Mouse (Mus musculus): ENCODE data around the gene Rfx8. TPM values are rescaled to one million over a fixed set of nuclear protein-coding genes. Genes with fewer than 3 reads are reported as not detected.

Rfx8 gene
- not detected for total RNA-seq (2021)
- long read RNA-seq, experiment 1, result 0 reads
- long read RNA-seq, experiment 2, result 0 reads

DNA sequence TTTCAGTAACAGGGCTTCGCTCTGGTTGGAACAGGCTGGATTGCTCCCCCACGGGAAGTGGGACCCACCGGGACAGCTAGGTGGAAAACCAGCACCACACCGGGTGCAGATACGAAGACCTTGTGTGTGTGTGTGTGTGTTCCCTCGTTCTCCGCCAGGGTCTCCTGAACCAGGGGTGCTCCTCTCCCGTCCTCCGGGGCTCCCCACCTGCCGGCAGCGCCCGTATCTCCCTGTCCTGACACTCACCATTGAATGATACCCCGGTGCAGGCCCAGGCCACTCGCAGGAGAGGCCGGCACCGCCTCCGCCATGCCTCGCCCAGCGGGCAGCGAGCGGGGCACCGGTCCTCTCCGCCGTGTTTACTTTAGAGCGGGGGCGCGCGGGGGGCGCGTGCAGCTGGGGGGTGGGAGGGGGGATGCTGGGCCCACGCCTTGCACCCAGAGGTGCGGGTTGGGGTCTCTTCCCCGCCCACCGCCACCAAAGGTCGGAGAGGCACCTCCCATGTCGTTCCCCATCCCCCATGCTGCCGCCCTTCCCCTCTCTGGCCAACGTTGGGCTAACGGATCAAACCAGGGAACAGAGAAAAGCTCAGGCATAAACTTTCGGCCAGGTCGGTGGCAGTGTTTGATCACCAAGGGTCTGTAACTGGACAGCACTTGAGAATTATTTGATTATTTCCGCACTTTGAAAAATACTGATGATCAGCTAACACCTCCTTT lies at the start of gene Rfx8:
Gene Rfx8, minus strand, starts transcription at position 366 of the 719 bp plus-strand sequence.
- intact Hi-C loops (cut with DNase I), result no loop called here
- DNase-seq, result no peak

DNA sequence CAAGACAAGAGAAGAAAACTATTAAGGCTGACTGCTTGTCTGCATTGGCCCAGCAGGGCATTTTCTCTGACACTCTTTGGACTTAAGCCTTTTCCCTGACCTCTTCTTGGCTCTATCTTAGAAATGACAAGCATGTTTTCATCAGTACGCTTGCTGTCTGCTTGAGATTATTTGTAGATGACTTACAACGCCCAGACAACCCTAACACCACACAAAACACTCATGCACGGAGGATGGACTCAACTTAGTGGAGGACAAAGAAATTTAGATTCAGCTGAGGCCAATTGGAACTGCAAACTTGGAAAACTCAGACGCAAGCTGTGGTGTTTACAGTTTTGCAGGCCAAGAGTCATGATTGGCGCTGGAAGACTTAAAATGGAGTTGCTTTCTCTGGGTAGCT lies 49.6 kb upstream of the Rfx8 start:
- no peak for DNase-seq
- intact Hi-C loops (cut with DNase I), result no loop called here

DNA sequence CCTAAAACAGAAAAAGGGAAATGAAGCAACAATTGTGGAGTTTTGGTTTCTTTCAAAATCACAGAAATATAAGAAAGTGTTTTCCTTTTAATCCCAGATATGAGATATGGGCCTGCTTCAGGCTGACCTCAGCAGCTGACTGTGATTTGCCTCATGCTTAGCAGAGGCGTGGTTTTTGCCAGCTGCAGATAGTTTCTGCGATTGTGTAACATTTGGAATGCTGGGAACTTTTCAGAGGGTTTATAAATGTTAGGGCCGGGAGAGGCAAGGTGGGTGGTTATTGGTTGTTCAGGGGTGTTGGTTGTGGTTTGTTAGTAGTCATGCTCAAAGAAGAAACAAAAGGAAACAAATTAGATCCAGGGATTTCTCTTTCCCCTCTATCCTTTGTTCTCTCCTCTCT lies 47.2 kb upstream of the Rfx8 start:
- intact Hi-C loops (cut with DNase I), result no loop called here
- DNase-seq, result no peak

DNA sequence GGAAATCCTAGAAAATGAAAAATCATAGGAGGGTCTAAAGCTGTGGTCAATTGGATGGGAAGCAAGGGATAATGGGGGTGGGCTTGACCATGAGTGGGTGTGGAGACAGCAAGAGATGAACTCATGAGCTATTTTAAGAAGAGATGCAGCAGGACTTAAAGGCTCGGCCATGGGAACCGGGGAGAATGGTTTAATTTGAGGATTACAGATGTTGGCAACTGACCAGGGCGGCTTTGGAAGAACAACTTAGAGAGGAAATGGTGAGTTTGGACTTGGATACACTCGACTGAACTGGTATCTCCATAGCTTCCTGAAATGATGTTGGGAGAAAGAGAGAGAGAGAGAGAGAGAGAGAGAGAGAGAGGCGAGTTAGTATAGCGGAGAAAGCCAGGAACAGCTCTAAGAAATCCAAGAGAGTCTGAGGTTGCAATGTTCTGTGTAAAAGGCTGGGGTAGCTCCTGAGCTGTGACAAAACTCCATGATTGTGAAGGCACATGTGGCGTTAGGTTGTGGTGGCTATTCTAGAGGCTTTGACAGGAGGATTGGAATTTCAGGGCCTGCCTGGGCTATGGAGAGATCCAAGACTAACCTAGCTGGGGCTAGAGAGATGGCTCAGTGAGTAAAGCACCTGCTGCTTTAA lies 45.2 kb upstream of the Rfx8 start:
- no peak for DNase-seq
- intact Hi-C loops (cut with DNase I), result no loop called here

DNA sequence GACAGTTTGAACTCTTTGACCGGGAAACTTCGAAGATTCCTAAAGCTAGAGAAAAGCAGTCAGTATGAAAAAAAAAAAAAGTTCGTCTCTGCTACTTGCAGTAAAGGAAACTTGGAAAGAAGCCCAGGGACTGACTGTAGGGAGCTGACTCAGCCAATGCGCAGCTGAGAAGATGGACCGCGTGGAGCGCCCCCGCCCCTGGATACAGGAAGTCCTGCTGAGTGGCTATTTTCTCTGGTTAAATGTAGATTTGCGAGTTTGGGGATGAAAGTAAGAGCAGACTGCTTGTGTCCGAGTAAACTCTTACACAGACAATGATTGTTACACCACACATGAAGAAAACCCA lies 41.2 kb upstream of the Rfx8 start:
- intact Hi-C loops (cut with DNase I), result loop anchor here (5.0 kb wide), 3 partner anchors 60 to 220 kb away; partner anchors contain the start of gene Map4k4
- DNase-seq, result peak; percentile 63 to 67

DNA sequence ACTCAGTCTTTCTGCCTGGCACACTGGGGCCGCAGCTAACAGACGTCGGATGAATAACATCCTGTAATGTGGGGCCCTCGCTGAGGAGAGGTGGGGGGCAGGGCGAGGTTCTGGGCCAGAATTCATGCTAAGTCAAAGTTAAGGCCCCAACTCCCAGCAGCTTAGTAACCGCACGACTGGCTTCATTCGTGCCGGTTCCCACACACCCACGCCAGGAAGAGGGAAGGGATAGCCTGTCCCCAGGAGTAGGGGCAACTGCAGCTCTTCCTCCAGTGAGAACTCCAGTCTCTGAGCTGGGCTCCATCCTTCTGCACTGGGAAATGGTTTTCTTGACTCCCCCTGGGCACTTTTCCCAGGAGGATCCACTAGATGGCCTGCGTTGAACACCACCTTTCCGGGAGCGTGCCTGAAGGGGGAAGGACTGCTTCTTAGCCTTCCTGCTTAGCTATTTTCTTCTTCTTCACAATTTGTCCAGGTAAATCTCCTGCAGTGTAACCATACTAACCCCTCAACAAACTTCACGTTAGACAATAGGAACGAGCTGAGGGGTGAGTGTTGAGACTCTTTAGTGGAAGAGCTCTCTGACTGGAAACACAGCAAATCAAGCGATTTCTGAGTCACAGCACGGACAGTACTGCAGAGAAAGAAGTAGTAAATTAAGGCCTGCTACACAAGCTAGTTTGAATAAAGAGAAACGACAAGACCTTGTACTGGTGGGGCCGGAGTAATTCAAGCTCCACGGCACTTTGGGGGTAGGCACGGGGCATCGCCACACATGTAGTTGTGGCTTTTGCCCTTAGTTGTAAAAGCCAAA lies 40.6 kb upstream of the Rfx8 start:
- no peak for DNase-seq
- intact Hi-C loops (cut with DNase I), result loop anchor here (5.0 kb wide), 3 partner anchors 59 to 221 kb away; partner anchors contain the start of gene Map4k4

DNA sequence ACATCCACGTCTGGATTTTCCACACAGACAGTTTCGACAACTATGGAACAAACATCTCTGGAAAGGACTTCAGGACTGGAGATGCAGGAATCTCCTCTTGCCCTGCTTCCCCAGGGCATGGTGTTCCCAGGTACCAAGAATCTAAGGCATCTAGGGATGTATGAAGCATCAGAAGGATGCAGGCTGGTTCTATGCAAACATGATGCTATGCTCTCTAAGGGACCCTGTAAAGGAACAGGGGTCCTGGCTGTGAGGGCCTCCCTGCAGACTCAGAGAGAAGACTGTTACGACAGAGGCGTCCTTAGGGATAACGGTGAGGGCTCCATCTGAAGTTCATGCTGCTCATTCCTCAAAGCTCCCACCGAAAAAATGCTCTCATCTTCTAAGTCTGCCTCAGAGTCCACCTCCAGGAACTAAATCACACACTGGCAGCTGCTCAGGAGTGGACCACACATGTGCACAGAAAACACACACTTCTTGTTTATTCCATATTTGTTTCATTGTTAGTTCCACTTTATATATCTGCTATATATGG lies 39.5 kb upstream of the Rfx8 start:
- intact Hi-C loops (cut with DNase I), result loop anchor here (5.0 kb wide), 3 partner anchors 58 to 222 kb away; partner anchors contain the start of gene Map4k4
- no peak for DNase-seq

DNA sequence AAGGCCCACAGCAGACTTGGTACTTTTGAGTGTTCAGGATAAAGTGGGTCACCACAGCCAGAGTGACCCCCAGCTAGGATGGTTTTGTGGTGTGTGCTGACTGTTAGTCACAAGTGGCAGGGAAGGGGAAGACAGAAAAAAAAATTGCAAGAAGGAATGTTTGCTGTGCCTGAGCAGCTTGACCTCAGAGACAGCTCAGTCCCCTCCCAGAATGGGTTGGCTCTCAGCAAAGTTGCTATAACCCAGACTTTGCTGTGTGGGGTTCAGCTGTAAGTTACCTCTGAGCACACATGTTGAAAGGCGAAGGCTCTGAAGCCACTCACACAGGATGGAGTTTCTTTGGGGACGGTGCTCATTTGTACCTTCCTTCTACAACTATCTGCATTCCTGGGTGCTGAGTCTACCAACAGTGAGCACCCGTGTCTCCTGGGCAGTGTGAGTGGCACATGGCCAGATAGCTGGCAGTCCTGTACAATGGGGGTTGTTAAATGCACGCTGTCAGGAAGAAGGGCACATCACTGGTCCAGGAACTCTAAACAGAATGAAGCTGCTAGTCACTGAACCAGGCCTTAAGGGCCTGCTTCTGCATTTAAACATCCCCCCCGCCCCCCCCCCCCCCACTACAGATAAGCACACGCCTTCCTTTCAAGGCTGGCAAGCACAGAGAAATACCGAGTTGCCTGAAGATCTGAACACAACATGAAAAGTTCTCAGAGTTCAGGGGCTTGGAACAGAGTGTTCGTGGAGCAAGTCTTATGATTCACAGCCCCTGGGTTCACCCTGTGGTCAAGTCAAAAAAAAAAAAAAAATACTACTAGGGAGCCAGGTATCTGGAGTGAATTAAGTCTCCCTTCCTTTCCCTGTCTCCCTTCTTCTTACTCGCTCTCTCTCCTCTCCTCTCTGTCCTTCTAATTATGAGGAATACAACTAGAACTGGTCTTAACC lies 38.7 kb upstream of the Rfx8 start:
- intact Hi-C loops (cut with DNase I), result loop anchor here (2.0 to 5.0 kb wide), 4 partner anchors 57 to 223 kb away; partner anchors contain the start of gene Map4k4

DNA sequence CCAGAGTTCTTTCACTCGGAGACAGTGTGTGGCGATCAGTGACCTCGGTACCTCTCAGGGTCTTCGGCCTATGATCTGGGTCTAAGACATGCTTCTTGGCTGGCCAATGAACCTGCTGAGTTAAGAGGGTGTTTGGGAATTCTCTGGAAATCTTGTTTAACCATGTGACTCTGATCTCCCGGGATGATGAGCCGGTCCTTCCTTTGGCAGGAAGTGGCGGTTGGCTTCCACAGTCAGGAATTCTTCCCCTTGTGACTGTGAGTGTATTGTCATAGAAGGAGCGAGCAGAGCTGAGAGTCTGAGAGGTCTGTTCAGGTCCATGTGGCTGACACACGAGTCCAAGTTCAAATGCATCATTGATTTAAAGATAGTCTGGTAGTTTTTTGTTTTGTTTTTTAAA lies 37.4 kb upstream of the Rfx8 start:
- intact Hi-C loops (cut with DNase I), result loop anchor here (1.0 to 2.0 kb wide), 2 partner anchors 72 to 181 kb away; no protein-coding TSS in a partner anchor
- peak; percentile 58 to 70 for DNase-seq

More for the DNA sequence above, 38.7 kb upstream of the Rfx8 start:
- DNase-seq, result no peak

DNA sequence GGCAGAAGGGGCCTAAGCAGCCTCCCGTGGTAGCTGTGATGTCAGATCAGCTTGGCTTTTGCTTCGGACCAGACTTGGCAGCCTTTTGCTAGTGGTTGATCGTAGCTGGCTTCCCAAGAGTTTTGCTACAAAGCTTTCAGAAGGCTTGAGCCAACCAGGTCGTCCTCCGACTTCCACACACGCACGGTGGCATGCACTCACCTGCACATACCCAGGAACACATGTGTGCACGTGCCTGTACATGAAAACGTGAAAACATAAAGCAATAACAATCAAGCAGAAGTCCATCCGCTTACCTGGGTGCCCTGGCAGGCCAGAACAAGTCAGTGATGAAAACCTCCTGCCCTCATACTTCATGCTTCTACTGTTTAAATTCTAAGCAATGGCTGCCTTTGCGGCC lies 36.2 kb upstream of the Rfx8 start:
- intact Hi-C loops (cut with DNase I), result no loop called here
- DNase-seq, result no peak

DNA sequence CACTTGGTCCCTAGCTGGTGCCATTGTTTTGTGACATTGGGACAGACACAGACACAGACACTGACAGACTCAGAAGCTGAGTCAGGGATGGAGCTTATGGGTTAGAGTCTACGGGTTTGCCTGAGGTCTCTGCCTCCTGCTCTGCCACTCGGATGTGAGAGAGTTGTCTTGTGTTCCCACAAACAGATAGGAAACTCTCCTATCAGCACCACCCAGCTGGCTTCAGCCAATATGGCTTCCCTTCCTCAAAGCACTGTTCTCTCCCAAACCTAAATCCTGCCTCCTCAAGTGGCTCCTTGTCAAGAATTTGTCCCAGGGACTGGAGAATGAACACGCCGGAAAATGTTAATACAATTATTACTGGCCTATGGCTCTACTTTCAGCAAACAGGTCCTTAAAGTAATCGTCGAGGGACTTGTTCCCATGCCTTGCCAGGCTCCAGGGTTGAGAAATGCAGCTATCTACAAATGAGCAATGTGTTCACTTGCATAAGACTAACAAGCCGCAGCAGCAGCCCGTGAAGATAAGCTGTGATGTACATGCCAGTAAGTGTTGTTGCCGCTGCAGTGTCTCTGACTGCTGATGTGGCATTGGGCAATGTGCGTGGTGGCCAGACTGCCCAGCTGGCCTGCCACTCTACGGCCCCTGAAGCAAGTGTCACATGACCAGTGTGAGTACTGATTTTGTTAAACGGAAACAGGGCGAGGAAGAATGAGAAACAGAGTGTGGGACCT lies 33.6 kb upstream of the Rfx8 start:
- no peak for DNase-seq
- intact Hi-C loops (cut with DNase I), result no loop called here

DNA sequence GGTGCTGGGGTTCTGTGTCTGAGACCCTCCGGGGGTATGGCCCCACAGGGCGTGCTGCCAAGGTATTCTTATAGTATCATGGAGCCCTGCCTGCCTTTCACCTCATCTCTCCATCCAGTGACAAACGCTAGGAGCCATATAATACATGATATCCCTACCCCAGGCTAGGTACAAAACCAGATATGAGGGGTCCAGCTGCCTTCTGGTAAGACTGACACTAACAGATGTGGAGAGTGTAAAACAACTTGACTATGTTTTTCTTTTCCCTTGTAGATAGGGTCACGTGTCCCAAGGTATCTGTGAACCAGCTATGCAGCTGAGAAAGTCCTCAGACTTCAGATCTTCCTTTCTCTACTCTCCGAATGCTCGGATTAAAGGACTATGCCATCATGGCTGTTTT lies 30.7 kb upstream of the Rfx8 start:
- intact Hi-C loops (cut with DNase I), result no loop called here
- DNase-seq, result no peak

DNA sequence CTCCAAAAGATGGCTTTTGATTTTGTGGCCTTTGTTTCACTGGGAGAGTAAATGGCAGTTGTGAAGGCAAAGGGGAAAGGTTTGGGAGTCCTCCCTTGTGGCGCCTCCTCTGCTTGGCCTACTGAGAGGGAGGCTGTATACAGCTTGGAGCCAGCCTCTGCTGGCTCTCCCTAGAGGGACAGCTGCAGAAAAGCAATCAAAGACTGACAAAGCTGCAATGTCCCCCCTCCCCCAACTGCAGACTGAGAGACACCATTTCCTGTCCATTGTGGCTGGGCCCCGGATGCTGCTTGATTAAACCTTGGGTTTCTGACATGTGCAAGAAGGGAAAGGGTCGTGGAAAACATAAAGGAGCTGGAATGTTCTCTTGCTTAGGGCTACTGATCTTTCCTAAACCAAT lies 28.9 kb upstream of the Rfx8 start:
- DNase-seq, result no peak
- intact Hi-C loops (cut with DNase I), result no loop called here

DNA sequence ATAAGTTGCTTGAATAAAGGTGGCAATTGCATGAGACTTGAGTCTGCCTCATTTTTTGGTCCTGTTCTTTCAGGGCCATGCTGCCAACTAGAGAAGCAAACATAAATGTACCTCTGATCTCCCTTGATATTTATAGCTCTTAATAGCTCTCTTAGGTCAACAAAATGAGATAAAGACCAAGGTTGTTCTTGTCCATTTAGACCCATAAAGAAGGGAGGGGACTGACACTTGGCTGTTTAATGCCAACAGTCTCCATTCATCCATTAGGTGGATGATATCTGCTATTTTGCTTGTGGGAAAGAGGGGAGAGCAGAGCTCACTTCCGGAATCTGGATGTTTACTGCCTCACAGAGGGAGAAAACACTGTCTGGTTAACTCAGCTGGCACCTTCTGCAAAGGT lies 28.4 kb upstream of the Rfx8 start:
- intact Hi-C loops (cut with DNase I), result no loop called here

DNA sequence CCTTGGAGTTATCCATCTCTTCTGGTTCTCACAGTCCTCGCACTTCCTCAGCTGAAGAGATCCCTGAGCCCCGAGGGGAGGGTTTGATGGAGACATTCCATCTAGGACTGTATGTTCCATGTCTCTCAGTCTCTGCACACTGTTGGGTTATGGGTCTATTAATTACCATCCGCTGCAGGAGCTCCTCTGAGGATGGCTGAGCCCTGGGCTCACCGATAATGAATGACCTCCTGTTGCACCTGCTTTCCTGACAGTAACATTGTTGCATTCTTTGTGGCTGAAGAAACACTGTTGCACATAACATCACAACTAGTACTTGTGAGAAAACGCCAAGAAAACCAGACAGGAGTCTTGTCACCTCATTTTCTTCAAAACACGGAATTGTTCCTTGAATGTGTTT lies 27.9 kb upstream of the Rfx8 start:
- intact Hi-C loops (cut with DNase I), result no loop called here
- no peak for DNase-seq

More for the DNA sequence above, 28.4 kb upstream of the Rfx8 start:
- DNase-seq, result no peak

DNA sequence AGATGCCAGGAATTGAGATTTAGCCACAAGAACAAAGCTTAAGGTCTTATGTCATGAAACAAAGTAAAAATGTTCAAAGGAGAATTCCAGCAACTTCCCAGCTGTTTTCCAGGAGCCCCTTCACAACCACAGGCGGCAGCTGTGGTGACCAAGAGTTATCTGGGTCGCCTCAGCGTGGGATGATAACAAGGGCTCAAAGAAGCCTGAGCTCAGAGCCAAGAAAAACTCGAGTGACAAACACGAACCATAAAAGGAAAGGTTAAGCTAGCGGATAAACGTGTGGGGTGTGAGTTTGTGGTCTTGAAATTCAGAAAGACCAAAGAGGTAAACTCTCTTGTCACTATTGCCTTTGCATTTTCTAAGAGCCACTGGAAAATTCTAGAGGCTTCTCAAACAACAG lies 25.7 kb upstream of the Rfx8 start:
- intact Hi-C loops (cut with DNase I), result no loop called here
- no peak for DNase-seq

DNA sequence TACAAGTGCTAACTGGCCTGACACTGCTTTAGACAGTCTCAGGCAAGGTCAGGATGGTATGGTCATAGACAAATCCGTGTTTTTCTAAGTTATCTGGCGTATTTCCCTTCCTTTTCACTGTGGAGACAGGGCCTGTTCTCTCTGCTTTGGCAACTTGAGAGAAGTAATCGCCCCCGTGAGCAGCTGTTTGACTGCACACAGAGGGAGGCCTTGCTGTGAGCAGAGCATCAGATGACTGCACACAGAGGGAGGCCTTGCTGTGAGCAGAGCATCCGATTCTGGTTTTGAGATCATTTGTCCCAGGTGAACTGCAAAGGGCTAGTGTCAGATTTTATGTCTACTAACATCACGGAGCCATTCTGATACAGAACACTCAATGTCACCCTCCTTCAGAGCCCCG lies 20.2 kb upstream of the Rfx8 start:
- no peak for DNase-seq
- intact Hi-C loops (cut with DNase I), result no loop called here

DNA sequence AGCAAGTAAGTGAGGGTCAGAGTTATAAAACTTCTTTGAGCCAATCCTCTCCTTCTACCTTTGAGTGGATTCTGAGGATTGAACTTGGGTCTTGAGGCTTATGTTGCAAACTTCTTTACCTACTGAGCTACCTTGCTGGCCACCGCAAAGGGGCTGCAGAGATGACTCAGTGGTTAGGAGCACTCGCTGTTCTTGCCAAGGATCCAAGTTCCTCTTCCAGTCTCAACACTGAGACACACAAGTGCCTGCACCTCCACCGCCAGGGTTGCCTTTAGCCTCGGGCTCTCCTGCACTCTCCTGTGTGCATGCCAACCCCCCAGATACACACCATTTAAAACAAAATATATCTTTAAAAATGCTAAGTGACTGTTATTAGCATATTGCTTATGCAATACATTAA lies 19.2 kb upstream of the Rfx8 start:
- DNase-seq, result no peak
- intact Hi-C loops (cut with DNase I), result no loop called here

DNA sequence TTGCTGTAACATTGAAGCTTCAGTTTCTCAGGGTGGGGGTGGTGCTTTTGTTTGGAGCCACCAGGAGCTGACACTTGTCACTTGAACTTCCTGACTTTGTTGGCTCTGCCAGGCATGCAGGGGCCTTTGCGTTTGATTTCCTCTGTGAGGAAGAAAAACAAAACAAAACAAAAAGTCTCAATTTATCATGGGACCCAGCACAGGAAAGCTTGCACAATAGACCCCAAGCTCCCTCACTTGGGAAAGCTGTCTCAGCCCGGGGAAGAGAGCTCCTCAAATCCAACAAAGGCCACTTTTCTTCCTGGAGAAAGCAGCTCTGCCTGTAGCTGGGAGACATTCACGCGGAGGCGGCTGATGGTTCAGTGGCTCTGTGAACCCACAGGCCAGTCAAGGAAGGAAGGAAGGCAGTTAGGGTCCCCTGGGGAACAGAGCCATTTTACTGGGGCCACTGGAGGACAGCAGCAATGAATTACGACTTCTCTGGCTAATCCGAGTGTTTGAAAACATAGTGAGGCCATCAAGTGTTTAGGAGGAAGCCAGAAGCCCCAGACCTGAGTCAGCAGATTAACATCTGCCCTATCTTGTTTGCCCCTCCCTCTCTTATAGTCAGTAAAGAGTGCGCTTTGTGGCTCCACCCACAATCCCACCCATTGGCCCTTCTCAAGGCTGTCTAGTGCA lies 15.3 kb upstream of the Rfx8 start:
- no peak for DNase-seq
- intact Hi-C loops (cut with DNase I), result no loop called here

Measured in gastrocnemius, postnatal 36 days (tissue).